16 mouse cellular contexts compared by ENCODE assay signal in genomic region chr4:59407766-59408165, GRCm38 (mm10).
"Had no signal": no experiment of that assay in that cellular context is flagged by ENCODE, and none has a peak within 500 bp of the region (broad histone marks: within the 10 kb centered on the region; RNA-seq: fewer than 3 reads in every experiment).

No protein-coding gene starts in this region.

- H3K27ac ChIP-seq: kidney, postnatal 0 days; layer of hippocampus, adult 2 months; limb, embryonic 13.5 days; liver, embryonic 13.5 days; midbrain, embryonic 13.5 days; neural tube, embryonic 15.5 days; stomach, embryonic 15.5 days had no signal

- H3K4me1 ChIP-seq: liver, embryonic 13.5 days; midbrain, embryonic 13.5 days; neural tube, embryonic 15.5 days had no signal

- H3K4me3 ChIP-seq: layer of hippocampus, adult 2 months; limb, embryonic 13.5 days; liver, embryonic 13.5 days; midbrain, embryonic 13.5 days; myocyte; neural tube, embryonic 15.5 days; stomach, embryonic 15.5 days had no signal

- H3K4me2 ChIP-seq: limb, embryonic 13.5 days; liver, embryonic 13.5 days; midbrain, embryonic 13.5 days; neural tube, embryonic 15.5 days; stomach, embryonic 15.5 days had no signal

- H3K27me3 ChIP-seq: limb, embryonic 13.5 days; liver, embryonic 13.5 days; midbrain, embryonic 13.5 days; neural tube, embryonic 15.5 days; stomach, embryonic 15.5 days had no signal

- ATAC-seq: midbrain, embryonic 13.5 days had no signal

- DNase-seq: kidney, adult 11 months; kidney, adult 9 months; kidney, postnatal 36 days; liver, embryonic 13.5 days; lung, adult 2 months; lung, postnatal 14 days; right cerebral cortex, adult 18-20 months; right cerebral cortex, postnatal 25 days; thymus, postnatal 4 days had no signal

- H3K36me3 ChIP-seq: limb, embryonic 13.5 days; midbrain, embryonic 13.5 days; neural tube, embryonic 15.5 days had no signal

- H3K9ac ChIP-seq: limb, embryonic 13.5 days; liver, embryonic 13.5 days; midbrain, embryonic 13.5 days; neural tube, embryonic 15.5 days; stomach, embryonic 15.5 days had no signal

- H3K9me3 ChIP-seq: liver, embryonic 13.5 days; midbrain, embryonic 13.5 days; neural tube, embryonic 15.5 days; stomach, embryonic 15.5 days had no signal
